Mouse (Mus musculus) C3H10T1/2 (cell line): ENCODE results near the gene Srrd. TPM values are rescaled to one million over a fixed set of nuclear protein-coding genes. Genes with fewer than 3 reads are reported as not detected.

ENCODE experiments used
- polyA plus RNA-seq, 2 experiments: library from polyadenylated mRNA; unstranded; fragments of >200 nt; fragmentation: generic; extraction: Trizol; gene quantifications; one replicate each; pipeline ENCODE4 v1.2.1; 2012; ENCODE audit warnings: missing spikeins in 2 of 2

Gene Srrd
- 10 to 100 TPM; 24.0 to 26.2 TPM for polyA plus RNA-seq

DNA sequence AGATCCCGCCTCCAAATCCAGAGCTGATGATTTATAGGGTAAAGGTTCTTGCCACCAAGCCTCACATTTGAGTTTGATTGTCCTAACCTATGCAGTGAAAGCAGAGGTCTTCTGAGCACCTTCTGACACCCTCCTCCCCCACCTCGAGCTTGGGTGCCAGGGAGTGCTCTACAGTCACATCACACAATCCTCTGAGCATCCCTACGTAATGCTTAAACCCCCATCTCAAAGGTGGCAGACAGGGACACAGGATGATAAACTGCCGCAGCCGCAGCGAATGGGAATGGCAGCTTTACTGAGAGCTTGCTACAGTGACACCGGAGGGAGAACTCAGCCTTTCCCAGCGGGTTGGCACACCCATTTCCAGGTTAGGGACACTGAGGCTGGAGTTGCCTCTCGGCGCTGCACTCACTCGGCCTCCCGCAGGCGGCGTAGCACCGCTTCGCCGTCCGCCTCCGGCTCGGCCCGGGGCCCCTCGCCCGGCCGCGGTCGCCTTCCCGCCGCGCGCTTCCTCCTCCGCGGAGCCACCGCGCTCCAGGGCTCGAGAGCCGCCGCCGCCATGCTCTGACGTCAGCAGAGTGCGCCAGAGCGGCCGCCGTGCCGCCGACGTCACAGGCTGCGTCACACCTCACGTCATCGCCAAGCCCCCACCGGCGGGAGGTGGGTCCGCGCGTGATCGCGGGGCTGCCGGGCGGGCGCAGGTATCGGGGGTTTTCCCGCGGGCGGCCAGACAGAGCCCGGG, at the start of gene Srrd, which contains the start of gene Hps4:
TSS of gene Srrd (minus strand) at position 578 of the 742 bp plus-strand sequence.
TSS of gene Hps4 (plus strand) at position 621 of the 742 bp plus-strand sequence.

DNA sequence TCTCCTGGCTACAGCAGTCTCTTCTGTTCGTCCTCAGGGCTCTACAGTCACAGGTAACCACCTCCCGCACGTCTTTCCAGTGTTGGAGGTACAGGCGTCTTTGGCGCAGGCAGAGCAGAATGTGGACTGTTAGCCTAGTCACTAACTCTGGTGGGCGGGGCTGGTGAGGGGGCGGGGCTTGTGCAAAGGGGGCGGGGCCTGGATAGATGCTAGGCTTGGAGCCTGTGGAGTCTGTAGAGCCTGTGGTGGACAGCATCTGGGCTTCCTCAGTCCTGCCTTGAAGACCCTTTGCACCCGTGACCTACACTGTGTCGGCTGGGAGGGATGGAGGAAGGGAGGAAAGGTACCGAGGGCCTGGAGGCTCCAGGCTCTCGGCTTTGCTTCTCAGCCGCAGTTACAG, 13.1 kb upstream of the Srrd start, which contains the start of gene Gm6583:
TSS of gene Gm6583 (minus strand) at position 124 of the 400 bp plus-strand sequence.

DNA sequence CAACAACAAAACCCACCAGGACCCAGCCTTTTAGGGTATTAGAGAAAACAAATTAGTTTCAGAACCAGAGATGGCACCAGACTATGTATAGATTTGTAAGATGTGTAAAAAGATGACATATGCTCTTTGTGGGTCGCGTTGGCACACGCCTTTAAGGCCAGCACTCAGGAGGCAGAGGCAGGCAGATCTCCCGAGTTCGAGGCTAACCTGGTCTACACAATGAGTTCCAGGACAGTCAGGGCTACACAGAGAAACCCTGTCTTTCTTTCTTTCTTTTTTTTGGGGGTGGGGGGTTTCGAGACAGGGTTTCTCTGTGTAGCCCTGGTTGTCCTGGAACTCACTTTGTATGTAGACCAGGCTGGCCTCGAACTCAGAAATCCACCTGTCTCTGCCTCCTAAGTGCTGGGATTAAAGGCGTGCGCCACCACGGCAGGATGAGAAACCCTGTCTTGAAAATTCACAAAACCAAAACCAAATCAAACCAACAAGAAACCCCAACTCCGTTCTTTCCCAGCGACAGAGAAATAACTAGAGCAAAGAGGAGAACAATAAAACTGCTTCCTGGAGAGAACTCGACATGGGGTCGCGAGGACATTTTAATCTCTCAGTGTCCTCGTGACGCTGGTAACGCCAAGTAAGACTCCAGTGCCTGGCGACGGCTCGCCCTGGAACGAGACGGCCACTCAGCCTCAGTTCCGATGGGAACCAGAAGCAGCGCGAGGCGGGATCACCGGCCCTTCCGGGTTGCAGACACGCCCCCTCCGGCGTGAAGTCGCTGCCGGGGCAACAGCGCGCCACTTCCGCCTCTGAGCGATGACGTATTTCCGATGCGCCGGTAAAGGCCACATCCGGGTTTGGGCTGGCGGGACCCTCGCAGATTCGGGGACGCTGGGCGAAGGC, 17.0 kb downstream of the Srrd start, which contains the start of gene Tfip11:
TSS of gene Tfip11 (plus strand) at position 813 of the 900 bp plus-strand sequence.

Other genes with a start within 250 kb of the Srrd start
- gene Cryba4, start 90.5 kb downstream of the Srrd start, polyA plus RNA-seq, result 1 to 10 TPM in 1 of 2 experiments, under 1 TPM in 1; 0.28 to 4.8 TPM
- gene Crybb1, start 87.2 kb downstream of the Srrd start, polyA plus RNA-seq, result under 1 TPM; 0.27 to 0.52 TPM
- 10 to 100 TPM; 36.6 to 42.5 TPM for gene Tpst2, start 66.3 kb downstream of the Srrd start, polyA plus RNA-seq
- 10 to 100 TPM; 21.7 to 39.0 TPM for gene Tfip11, start 16.7 kb downstream of the Srrd start, polyA plus RNA-seq
- gene Hps4, start within 50 bp of the Srrd start, polyA plus RNA-seq, result 10 to 100 TPM; 13.3 to 31.5 TPM
- under 1 TPM in 1 of 2 experiments, not detected in 1; 0.08 TPM for gene Gm6583, start 13.0 kb upstream of the Srrd start, polyA plus RNA-seq
- 1 to 10 TPM; 1.2 to 1.6 TPM for gene Asphd2, start 51.8 kb upstream of the Srrd start, polyA plus RNA-seq
- not detected for gene Gm6588, start 106.4 kb upstream of the Srrd start, polyA plus RNA-seq
- gene Sez6l, start 234.1 kb upstream of the Srrd start, polyA plus RNA-seq, result not detected